Mouse (Mus musculus): ENCODE data around the gene Rbm7. TPM values are rescaled to one million over a fixed set of nuclear protein-coding genes. Genes with fewer than 3 reads are reported as not detected.

The Rbm7 gene
- polyA plus RNA-seq, 1 experiment from 2014 or later, result 128 TPM

GRCm38 (mm10) chr9:48517372-48518130, 22.5 kb upstream of the Rbm7 start:
- peak overlapping the region; percentile 36 for H3K4me2 ChIP-seq
- H3K9me3 ChIP-seq, result no peaks in the 10 kb centered on the region
- ATAC-seq (ENCODE audit: insufficient number of reproducible peaks, insufficient read depth, low FRiP score, low TSS enrichment, low read depth), result no peak
- H3K27ac ChIP-seq, result no peak overlapping the region
- H3K4me3 ChIP-seq (replicated peaks), result 0 out of 2 replicates have a peak overlapping the region, but pooled peaks have one; percentile 6
- H3K36me3 ChIP-seq, result no peaks in the 10 kb centered on the region
- no peaks in the 10 kb centered on the region for H3K27me3 ChIP-seq
- WGBS, result 44% methylated on average over 19 of the region's 19 CpGs
- peaks cover 7% of the 10 kb centered on the region for H3K4me1 ChIP-seq (replicated peaks)
- no peak overlapping the region for H3K9ac ChIP-seq (replicated peaks)

GRCm38 (mm10) chr9:48516615-48517371, 21.7 kb upstream of the Rbm7 start:
- no peaks in the 10 kb centered on the region for H3K9me3 ChIP-seq
- H3K36me3 ChIP-seq, result no peaks in the 10 kb centered on the region
- H3K4me2 ChIP-seq, result peak overlapping the region; percentile 36; the same call in 1 of the 2 replicates
- no peak overlapping the region for H3K4me3 ChIP-seq (replicated peaks)
- H3K27ac ChIP-seq, result no peak overlapping the region
- no peaks in the 10 kb centered on the region for H3K27me3 ChIP-seq
- no peak for ATAC-seq (ENCODE audit: insufficient number of reproducible peaks, insufficient read depth, low FRiP score, low TSS enrichment, low read depth)
- H3K9ac ChIP-seq (replicated peaks), result no peak overlapping the region
- H3K4me1 ChIP-seq (replicated peaks), result peaks cover 7% of the 10 kb centered on the region
- WGBS, result 68% methylated on average over 11 of the region's 11 CpGs

GRCm38 (mm10) chr9:48515332-48515731, 20.2 kb upstream of the Rbm7 start:
- no peaks in the 10 kb centered on the region for H3K36me3 ChIP-seq
- H3K27me3 ChIP-seq, result no peaks in the 10 kb centered on the region; the same call in 1 of the 2 replicates
- no peaks in the 10 kb centered on the region for H3K9me3 ChIP-seq
- peaks cover 7% of the 10 kb centered on the region for H3K4me1 ChIP-seq (replicated peaks)
- H3K9ac ChIP-seq (replicated peaks), result no peak overlapping the region
- no peak overlapping the region for H3K4me3 ChIP-seq (replicated peaks)
- 53% methylated on average over 1 of the region's 1 CpGs for WGBS
- no peak overlapping the region for H3K27ac ChIP-seq
- H3K4me2 ChIP-seq, result no peak overlapping the region
- no peak for ATAC-seq (ENCODE audit: insufficient number of reproducible peaks, insufficient read depth, low FRiP score, low TSS enrichment, low read depth)

- no peak for ATAC-seq (ENCODE audit: insufficient number of reproducible peaks, insufficient read depth, low FRiP score, low TSS enrichment, low read depth)
- Histone ChIP-seq H3K27ac (no peak overlapping the region), H3K4me1 (replicated peaks) (no peaks in the 10 kb centered on the region), H3K9me3 (no peaks in the 10 kb centered on the region), H3K4me2 (no peak overlapping the region), H3K27me3 (no peaks in the 10 kb centered on the region; the same call in 1 of the 2 replicates), H3K36me3 (no peaks in the 10 kb centered on the region), H3K4me3 (replicated peaks) (no peak overlapping the region), H3K9ac (replicated peaks) (no peak overlapping the region)
- WGBS, result 89% methylated on average over 5 of the region's 5 CpGs
These were observed 15.0 kb upstream of the Rbm7 start for GRCm38 (mm10) chr9:48510134-48510533.

DNA sequence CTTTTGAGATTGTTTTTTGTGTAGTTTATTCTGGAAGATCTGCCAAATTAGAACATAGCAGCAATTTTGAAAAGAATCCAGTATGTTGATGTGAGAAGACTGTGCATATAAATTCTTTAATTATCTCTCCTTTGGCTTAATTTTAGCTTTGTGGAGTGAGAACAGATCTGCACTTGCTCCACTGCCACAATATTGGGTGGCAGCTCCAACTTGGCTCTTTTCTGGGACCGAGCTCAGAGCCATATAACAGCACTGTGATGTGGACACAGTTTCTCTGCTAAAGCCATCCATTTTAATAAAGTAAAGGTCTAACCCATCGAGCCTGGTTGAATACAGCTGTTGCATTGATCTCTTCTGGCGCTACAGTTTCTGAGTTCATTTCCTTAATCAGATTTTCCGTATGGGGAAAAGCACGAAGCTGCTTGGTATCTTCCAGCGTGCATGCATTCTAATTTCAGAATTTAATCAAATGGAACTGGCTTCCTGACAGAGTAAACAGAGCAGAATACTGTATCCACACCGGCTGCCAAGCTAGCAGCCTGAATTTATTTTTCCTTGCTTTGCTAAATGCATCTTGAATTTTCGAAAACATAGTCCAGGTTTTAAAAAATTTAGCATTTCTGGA, 9.8 kb upstream of the Rbm7 start:
- Histone ChIP-seq H3K9me3 (no peaks in the 10 kb centered on the region), H3K4me1 (replicated peaks) (no peaks in the 10 kb centered on the region), H3K4me2 (no peak overlapping the region), H3K4me3 (replicated peaks) (no peak overlapping the region), H3K36me3 (no peaks in the 10 kb centered on the region), H3K27me3 (no peaks in the 10 kb centered on the region), H3K27ac (no peak overlapping the region), H3K9ac (replicated peaks) (no peak overlapping the region)
- ATAC-seq (ENCODE audit: insufficient number of reproducible peaks, insufficient read depth, low FRiP score, low TSS enrichment, low read depth), result no peak
- WGBS, result 78% methylated on average over 8 of the region's 8 CpGs

DNA sequence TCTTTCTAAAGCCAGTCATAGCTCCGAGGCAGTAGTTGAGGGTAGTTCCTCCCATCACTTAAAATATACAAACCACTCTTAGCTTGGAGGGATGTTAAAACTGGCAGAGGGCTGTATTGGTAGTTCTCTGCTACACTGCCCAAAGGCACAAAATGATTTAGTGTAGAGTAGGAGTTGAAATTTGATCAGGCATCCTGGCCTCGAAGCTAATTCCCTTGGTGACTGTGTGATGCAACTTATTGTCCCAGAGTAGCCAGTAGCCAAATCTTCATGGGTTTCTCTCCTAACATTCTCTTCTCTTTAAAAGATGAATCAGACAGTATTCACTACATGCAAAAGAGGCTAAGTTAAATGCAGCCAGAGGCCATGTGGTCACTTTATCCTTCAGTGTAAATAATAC, 7.9 kb upstream of the Rbm7 start:
- ATAC-seq (ENCODE audit: insufficient number of reproducible peaks, insufficient read depth, low FRiP score, low TSS enrichment, low read depth), result no peak

DNA sequence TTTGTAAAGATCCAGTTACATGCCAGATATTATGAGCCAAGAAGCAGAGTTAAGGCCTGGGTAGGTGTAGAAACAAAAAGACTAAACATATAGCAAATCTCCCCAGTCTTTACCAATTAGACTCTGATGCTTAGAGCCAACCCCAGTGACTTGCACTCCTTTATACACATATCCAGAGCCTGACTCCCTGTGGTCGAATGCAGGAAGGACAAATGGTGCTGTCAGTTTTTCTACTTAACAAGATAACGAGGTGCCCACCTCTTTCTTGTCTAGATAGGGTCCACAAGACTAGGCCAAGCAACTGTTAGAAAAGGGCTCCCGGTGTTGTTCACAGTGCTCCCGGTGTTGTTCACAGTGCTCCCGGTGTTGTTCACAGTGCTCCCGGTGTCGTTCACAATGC, 6.1 kb upstream of the Rbm7 start:
- Histone ChIP-seq H3K9me3 (0 out of 2 replicates have a peak, but pooled peaks cover 2% of the 10 kb centered on the region), H3K9ac (replicated peaks) (no peak overlapping the region), H3K36me3 (no peaks in the 10 kb centered on the region), H3K4me1 (replicated peaks) (peaks cover 1% of the 10 kb centered on the region; the same call in 1 of the 2 replicates), H3K4me2 (no peak overlapping the region), H3K4me3 (replicated peaks) (no peak overlapping the region), H3K27me3 (0 out of 2 replicates have a peak, but pooled peaks cover 3% of the 10 kb centered on the region), H3K27ac (no peak overlapping the region)
- ATAC-seq (ENCODE audit: insufficient number of reproducible peaks, insufficient read depth, low FRiP score, low TSS enrichment, low read depth), result no peak
- WGBS, result 83% methylated on average over 7 of the region's 7 CpGs

More for the DNA sequence above, 7.9 kb upstream of the Rbm7 start:
- Histone ChIP-seq H3K27me3 (no peaks in the 10 kb centered on the region), H3K4me3 (replicated peaks) (no peak overlapping the region), H3K36me3 (no peaks in the 10 kb centered on the region), H3K27ac (no peak overlapping the region), H3K4me1 (replicated peaks) (no peaks in the 10 kb centered on the region), H3K4me2 (no peak overlapping the region), H3K9me3 (no peaks in the 10 kb centered on the region), H3K9ac (replicated peaks) (no peak overlapping the region)
- WGBS, result 52% methylated on average over 2 of the region's 2 CpGs

- Histone ChIP-seq H3K9ac (replicated peaks) (peak overlapping the region; percentile 93), H3K4me2 (peak overlapping the region; percentile 83), H3K27ac (peak overlapping the region; percentile 89), H3K9me3 (0 out of 2 replicates have a peak, but pooled peaks cover 3% of the 10 kb centered on the region), H3K4me1 (replicated peaks) (peaks cover 14% of the 10 kb centered on the region), H3K36me3 (peaks cover 26% of the 10 kb centered on the region), H3K4me3 (replicated peaks) (peak overlapping the region; percentile 83), H3K27me3 (0 out of 2 replicates have a peak, but pooled peaks cover 3% of the 10 kb centered on the region)
- peak; percentile 63; the same call in 1 of the 2 replicates for ATAC-seq (ENCODE audit: insufficient number of reproducible peaks, insufficient read depth, low FRiP score, low TSS enrichment, low read depth)
- 4% methylated on average over 34 of the region's 34 CpGs for WGBS
These were observed 441 bp upstream of the Rbm7 start for GRCm38 (mm10) chr9:48495548-48495932.

DNA sequence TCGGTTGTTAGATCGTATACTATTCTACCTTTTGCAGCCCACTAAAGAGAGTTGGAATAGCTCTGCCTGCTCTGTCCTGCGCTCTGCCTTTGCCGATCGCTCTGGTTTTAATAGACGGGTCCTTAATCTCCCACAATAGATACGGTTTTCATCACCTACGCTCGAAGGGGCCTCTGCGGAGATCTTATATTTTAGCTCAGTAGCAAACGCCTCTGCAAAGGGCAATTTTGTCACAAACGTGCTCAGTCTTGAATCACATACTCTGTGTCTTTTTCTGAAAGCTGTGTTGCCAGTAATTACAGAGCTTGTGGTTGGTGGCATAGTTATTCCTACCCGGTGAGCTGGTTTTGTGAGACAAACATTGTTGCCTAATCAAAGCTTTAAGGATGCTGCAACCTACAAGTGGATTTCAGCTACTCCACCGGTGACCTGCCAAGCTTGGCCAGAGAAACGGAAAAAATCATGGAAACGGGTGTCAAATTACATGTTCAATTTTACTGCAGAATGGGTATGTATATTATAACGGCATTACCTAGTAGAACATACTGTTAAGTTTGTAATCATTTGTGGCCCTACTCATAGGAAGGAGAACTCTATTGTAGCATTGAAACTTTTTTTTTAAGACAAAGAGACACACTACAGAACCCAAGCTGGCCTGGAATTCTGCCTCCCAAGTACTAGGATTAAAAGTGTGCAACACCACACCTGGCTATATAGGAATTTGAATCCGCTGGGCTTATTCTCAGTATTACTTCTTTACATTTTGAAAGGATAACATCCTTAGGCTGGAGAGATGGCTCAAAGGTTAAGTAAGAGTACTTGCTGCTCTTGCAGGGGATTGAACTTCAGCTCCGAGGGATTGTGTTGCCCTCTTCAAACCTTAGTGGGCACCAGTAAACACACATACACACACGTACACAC, 13.6 kb downstream of the Rbm7 start:
- Histone ChIP-seq H3K4me2 (peak overlapping the region; percentile 82), H3K36me3 (peaks cover 21% of the 10 kb centered on the region; the same call in 1 of the 2 replicates), H3K9me3 (no peaks in the 10 kb centered on the region), H3K27ac (no peak overlapping the region), H3K4me3 (replicated peaks) (peak overlapping the region; percentile 79), H3K27me3 (no peaks in the 10 kb centered on the region), H3K4me1 (replicated peaks) (peaks cover 13% of the 10 kb centered on the region), H3K9ac (replicated peaks) (no peak overlapping the region)
- ATAC-seq (ENCODE audit: insufficient number of reproducible peaks, insufficient read depth, low FRiP score, low TSS enrichment, low read depth), result no peak
- WGBS, result 29% methylated on average over 20 of the region's 20 CpGs

- no peaks in the 10 kb centered on the region for H3K9me3 ChIP-seq
- 1% methylated on average over 49 of the region's 49 CpGs for WGBS
- H3K27me3 ChIP-seq, result no peaks in the 10 kb centered on the region
- peak within 1 kb of the TSS; percentile 79 for H3K4me3 ChIP-seq (replicated peaks)
- H3K4me1 ChIP-seq (replicated peaks), result peaks cover 13% of the 10 kb centered on the region
- peaks cover 27% of the 10 kb centered on the region for H3K36me3 ChIP-seq
- peak; percentile 98 for ATAC-seq (ENCODE audit: insufficient number of reproducible peaks, insufficient read depth, low FRiP score, low TSS enrichment, low read depth)
- H3K4me2 ChIP-seq, result peak within 1 kb of the TSS; percentile 82
- no peak within 1 kb of the TSS for H3K27ac ChIP-seq
- H3K9ac ChIP-seq (replicated peaks), result peak within 1 kb of the TSS; percentile 72
These were observed 14.5 kb downstream of the Rbm7 start, which contains the start of gene Rexo2 for GRCm38 (mm10) chr9:48480411-48481213. Gene Rexo2, minus strand, starts transcription at chr9:48480623.

All from limb, embryonic 12.5 days (tissue).